Mouse (Mus musculus) testis, adult 2 months (tissue): ENCODE results near the gene Vsig2.

ENCODE experiments used
- CTCF ChIP-seq: fragments of 200-500 bp; IDR thresholded peaks from 2 replicates; pipeline ENCODE4 v1.5.1; 2012; ENCODE audit warnings: low read depth, mild to moderate bottlenecking, inconsistent platforms, low read length, moderate library complexity; ENCODE audit not compliant: control insufficient read depth, insufficient read depth, insufficient replicate concordance
- POLR2A ChIP-seq: fragments of 200-500 bp; IDR thresholded peaks from 2 replicates; pipeline ENCODE4 v1.6.1; 2012; ENCODE audit warnings: low read depth, mild to moderate bottlenecking, inconsistent platforms, low read length, moderate library complexity; ENCODE audit not compliant: control insufficient read depth

GRCm38 (mm10) chr9:37546889-37547288 is 7.8 kb downstream of the Vsig2 start:
- no peak for TF ChIP-seq CTCF
- TF ChIP-seq POLR2A: no peak
